Mouse (Mus musculus) CD4-positive, CD25-positive, alpha-beta regulatory T cell, adult 4 months (primary cell): ENCODE results near the gene Sipa1l3. TPM values are rescaled to one million over a fixed set of nuclear protein-coding genes. Genes with fewer than 3 reads are reported as not detected.

Source experiments
- ATAC-seq: one replicate; pipeline ENCODE4 v1.8.0; 2017
- polyA plus RNA-seq, 2 experiments: library from polyadenylated mRNA; unstranded; fragments of 100-300 nt; shearing (Covaris generic); gene quantifications; one replicate each; pipeline ENCODE4 v1.2.1; 2017

The Sipa1l3 gene
- polyA plus RNA-seq, 2 experiments from 2014 or later: 4.3 to 5.6 TPM

- no peak for ATAC-seq
These were observed 38.3 kb downstream of the Sipa1l3 start for GRCm38 (mm10) chr7:29480183-29480582.

- no peak for ATAC-seq
These were observed 43.4 kb downstream of the Sipa1l3 start for GRCm38 (mm10) chr7:29475005-29475404.

- no peak for ATAC-seq
These were observed 47.1 kb downstream of the Sipa1l3 start for GRCm38 (mm10) chr7:29471309-29471708.

- no peak for ATAC-seq
These were observed 48.7 kb downstream of the Sipa1l3 start for GRCm38 (mm10) chr7:29469602-29470344.

- no peak for ATAC-seq
These were observed 49.8 kb downstream of the Sipa1l3 start for GRCm38 (mm10) chr7:29468593-29468992.

- ATAC-seq: no peak
These were observed 51.9 kb downstream of the Sipa1l3 start for GRCm38 (mm10) chr7:29466585-29466984.

GRCm38 (mm10) chr7:29465736-29466135 is 52.7 kb downstream of the Sipa1l3 start:
- ATAC-seq: no peak

GRCm38 (mm10) chr7:29462820-29463219 is 55.6 kb downstream of the Sipa1l3 start:
- no peak for ATAC-seq

GRCm38 (mm10) chr7:29462178-29462577 is 56.3 kb downstream of the Sipa1l3 start:
- no peak for ATAC-seq

- no peak for ATAC-seq
These were observed 56.9 kb downstream of the Sipa1l3 start for GRCm38 (mm10) chr7:29461557-29461956.

GRCm38 (mm10) chr7:29458889-29459740 is 59.3 kb downstream of the Sipa1l3 start:
- ATAC-seq: no peak

- no peak for ATAC-seq
These were observed 60.7 kb downstream of the Sipa1l3 start for GRCm38 (mm10) chr7:29457772-29458171.

- ATAC-seq: no peak
These were observed 61.7 kb downstream of the Sipa1l3 start for GRCm38 (mm10) chr7:29456716-29457115.

- ATAC-seq: no peak
These were observed 62.9 kb downstream of the Sipa1l3 start for GRCm38 (mm10) chr7:29455591-29455990.

- ATAC-seq: no peak
These were observed 63.5 kb downstream of the Sipa1l3 start for GRCm38 (mm10) chr7:29454965-29455364.

- ATAC-seq: no peak
These were observed 65.3 kb downstream of the Sipa1l3 start for GRCm38 (mm10) chr7:29452991-29453741.

GRCm38 (mm10) chr7:29452381-29452780 is 66.1 kb downstream of the Sipa1l3 start:
- ATAC-seq: no peak

GRCm38 (mm10) chr7:29450175-29450574 is 68.3 kb downstream of the Sipa1l3 start:
- no peak for ATAC-seq

- no peak for ATAC-seq
These were observed 69.6 kb downstream of the Sipa1l3 start for GRCm38 (mm10) chr7:29448830-29449229.

GRCm38 (mm10) chr7:29447147-29447829 is 71.2 kb downstream of the Sipa1l3 start:
- ATAC-seq: no peak

- no peak for ATAC-seq
These were observed 72.3 kb downstream of the Sipa1l3 start for GRCm38 (mm10) chr7:29446156-29446555.

- ATAC-seq: no peak
These were observed 73.9 kb downstream of the Sipa1l3 start for GRCm38 (mm10) chr7:29444527-29444926.
